Mouse (Mus musculus): ENCODE measurements around the gene Tmem53. TPM values are rescaled to one million over a fixed set of nuclear protein-coding genes. Genes with fewer than 3 reads are reported as not detected.

The Tmem53 gene
- polyA plus RNA-seq, 1 experiment from 2014 or later, result 6.5 TPM

GRCm38 (mm10) chr4:117307270-117307669 is 55.5 kb downstream of the Tmem53 start:
- 62% methylated on average over 6 of the region's 6 CpGs for WGBS
- Histone ChIP-seq H3K27me3 (peaks cover 93% of the 10 kb centered on the region), H3K9ac (no peak overlapping the region), H3K27ac (replicated peaks) (no peak overlapping the region), H3K4me3 (no peak overlapping the region), H3K9me3 (no peaks in the 10 kb centered on the region), H3K4me2 (no peak overlapping the region), H3K36me3 (no peaks in the 10 kb centered on the region), H3K4me1 (replicated peaks) (peaks cover 45% of the 10 kb centered on the region)
- no peak for ATAC-seq (ENCODE audit: low read depth)

GRCm38 (mm10) chr4:117309427-117309826 is 57.7 kb downstream of the Tmem53 start:
- H3K9me3 ChIP-seq, result no peaks in the 10 kb centered on the region
- H3K4me1 ChIP-seq (replicated peaks), result peaks cover 39% of the 10 kb centered on the region
- peaks cover 93% of the 10 kb centered on the region for H3K27me3 ChIP-seq
- no peak for ATAC-seq (ENCODE audit: low read depth)
- no peak overlapping the region for H3K4me3 ChIP-seq
- no peak overlapping the region for H3K27ac ChIP-seq (replicated peaks)
- 100% methylated on average over 1 of the region's 1 CpGs for WGBS
- no peaks in the 10 kb centered on the region for H3K36me3 ChIP-seq
- H3K4me2 ChIP-seq, result no peak overlapping the region
- H3K9ac ChIP-seq, result no peak overlapping the region

- no peaks in the 10 kb centered on the region for H3K9me3 ChIP-seq
- H3K36me3 ChIP-seq, result no peaks in the 10 kb centered on the region
- peaks cover 53% of the 10 kb centered on the region for H3K4me1 ChIP-seq (replicated peaks)
- no peak overlapping the region for H3K4me3 ChIP-seq
- no peak overlapping the region for H3K4me2 ChIP-seq
- 18% methylated on average over 5 of the region's 5 CpGs for WGBS
- no peak overlapping the region for H3K9ac ChIP-seq
- peaks cover 93% of the 10 kb centered on the region for H3K27me3 ChIP-seq
- no peak for ATAC-seq (ENCODE audit: low read depth)
- H3K27ac ChIP-seq (replicated peaks), result no peak overlapping the region
Measured at GRCm38 (mm10) chr4:117311891-117312290, 60.1 kb downstream of the Tmem53 start.

GRCm38 (mm10) chr4:117312416-117313084 is 60.8 kb downstream of the Tmem53 start:
- H3K27me3 ChIP-seq, result peaks cover 86% of the 10 kb centered on the region
- no peaks in the 10 kb centered on the region for H3K36me3 ChIP-seq
- H3K9me3 ChIP-seq, result no peaks in the 10 kb centered on the region
- H3K4me2 ChIP-seq, result peak overlapping the region; percentile 19; the same call in 1 of the 2 replicates
- 0 out of 2 replicates have a peak overlapping the region, but pooled peaks have one; percentile 38 for H3K9ac ChIP-seq
- ATAC-seq (ENCODE audit: low read depth), result no peak
- H3K4me3 ChIP-seq, result no peak overlapping the region
- H3K4me1 ChIP-seq (replicated peaks), result peaks cover 53% of the 10 kb centered on the region
- no peak overlapping the region for H3K27ac ChIP-seq (replicated peaks)
- WGBS, result 3% methylated on average over 26 of the region's 26 CpGs

- Histone ChIP-seq H3K27me3 (peaks cover 83% of the 10 kb centered on the region), H3K9ac (no peak overlapping the region), H3K36me3 (no peaks in the 10 kb centered on the region), H3K4me2 (no peak overlapping the region), H3K9me3 (no peaks in the 10 kb centered on the region), H3K4me3 (no peak overlapping the region), H3K27ac (replicated peaks) (no peak overlapping the region), H3K4me1 (replicated peaks) (peaks cover 57% of the 10 kb centered on the region)
- WGBS, result 7% methylated on average over 4 of the region's 4 CpGs
- no peak for ATAC-seq (ENCODE audit: low read depth)
Measured at GRCm38 (mm10) chr4:117313085-117313424, 61.3 kb downstream of the Tmem53 start.

- ATAC-seq (ENCODE audit: low read depth), result no peak
- Histone ChIP-seq H3K4me2 (no peak overlapping the region), H3K9ac (no peak overlapping the region), H3K27ac (replicated peaks) (no peak overlapping the region), H3K36me3 (no peaks in the 10 kb centered on the region), H3K9me3 (no peaks in the 10 kb centered on the region), H3K4me1 (replicated peaks) (peaks cover 65% of the 10 kb centered on the region), H3K4me3 (no peak overlapping the region), H3K27me3 (peaks cover 89% of the 10 kb centered on the region)
- 58% methylated on average over 16 of the region's 16 CpGs for WGBS
Measured at GRCm38 (mm10) chr4:117314849-117315500, 63.2 kb downstream of the Tmem53 start.

- H3K9me3 ChIP-seq, result no peaks in the 10 kb centered on the region
- peak overlapping the region; percentile 6; the same call in 1 of the 2 replicates for H3K9ac ChIP-seq
- H3K36me3 ChIP-seq, result no peaks in the 10 kb centered on the region
- H3K4me1 ChIP-seq (replicated peaks), result peaks cover 66% of the 10 kb centered on the region
- H3K4me2 ChIP-seq, result peak overlapping the region; percentile 41; the same call in 1 of the 2 replicates
- ATAC-seq (ENCODE audit: low read depth), result peak; percentile 25; the same call in 1 of the 2 replicates
- H3K4me3 ChIP-seq, result no peak overlapping the region
- H3K27ac ChIP-seq (replicated peaks), result peak overlapping the region; percentile 39
- peaks cover 90% of the 10 kb centered on the region for H3K27me3 ChIP-seq
- WGBS, result 15% methylated on average over 6 of the region's 6 CpGs
Measured at GRCm38 (mm10) chr4:117316800-117317199, 65.0 kb downstream of the Tmem53 start.

GRCm38 (mm10) chr4:117317701-117318190 is 66.0 kb downstream of the Tmem53 start:
- peak overlapping the region; percentile 41 for H3K4me2 ChIP-seq
- peak overlapping the region; percentile 39; the same call in 1 of the 2 replicates for H3K27ac ChIP-seq (replicated peaks)
- H3K27me3 ChIP-seq, result peaks cover 90% of the 10 kb centered on the region
- 0 out of 2 replicates have a peak, but pooled peaks have one; percentile 34 for ATAC-seq (ENCODE audit: low read depth)
- H3K9me3 ChIP-seq, result no peaks in the 10 kb centered on the region
- peak overlapping the region; percentile 6; the same call in 1 of the 2 replicates for H3K9ac ChIP-seq
- H3K4me1 ChIP-seq (replicated peaks), result peaks cover 66% of the 10 kb centered on the region
- 10% methylated on average over 18 of the region's 18 CpGs for WGBS
- no peak overlapping the region; the same call in 1 of the 2 replicates for H3K4me3 ChIP-seq
- H3K36me3 ChIP-seq, result no peaks in the 10 kb centered on the region

Other genes starting within 250 kb of the Tmem53 start
- 45.8 and 48.9 TPM in 2 replicates for gene Eif2b3, start 232.5 kb upstream of the Tmem53 start, polyA plus RNA-seq (2015; fragmentation: Nextera tagmentation; extraction: Ambion mirVana)
- 6.4 and 7.4 TPM in 2 replicates for gene Ptch2, start 155.9 kb upstream of the Tmem53 start, polyA plus RNA-seq (2015; fragmentation: Nextera tagmentation; extraction: Ambion mirVana)
- 3.2 and 4.7 TPM in 2 replicates for gene Btbd19, start 126.2 kb upstream of the Tmem53 start, polyA plus RNA-seq (2015; fragmentation: Nextera tagmentation; extraction: Ambion mirVana)
- gene Tctex1d4, start 125.2 kb upstream of the Tmem53 start, polyA plus RNA-seq (2015; fragmentation: Nextera tagmentation; extraction: Ambion mirVana), result not detected in 2 replicates
- gene Plk3, start 118.0 kb upstream of the Tmem53 start, polyA plus RNA-seq (2015; fragmentation: Nextera tagmentation; extraction: Ambion mirVana), result 16.0 and 20.7 TPM in 2 replicates
- 493 and 532 TPM in 2 replicates for gene Rps8, start 95.7 kb upstream of the Tmem53 start, polyA plus RNA-seq (2015; fragmentation: Nextera tagmentation; extraction: Ambion mirVana)
- gene Kif2c, start 69.3 kb upstream of the Tmem53 start, polyA plus RNA-seq (2015; fragmentation: Nextera tagmentation; extraction: Ambion mirVana), result 11.8 and 16.1 TPM in 2 replicates
- 0.28 and 0.66 TPM in 2 replicates for gene Armh1, start 174 bp downstream of the Tmem53 start, polyA plus RNA-seq (2015; fragmentation: Nextera tagmentation; extraction: Ambion mirVana)
- gene Rnf220, start 245.1 kb downstream of the Tmem53 start, polyA plus RNA-seq (2015; fragmentation: Nextera tagmentation; extraction: Ambion mirVana), result 97.1 and 104 TPM in 2 replicates